Mouse (Mus musculus): ENCODE data around the gene Astn2.

The Astn2 gene

DNA sequence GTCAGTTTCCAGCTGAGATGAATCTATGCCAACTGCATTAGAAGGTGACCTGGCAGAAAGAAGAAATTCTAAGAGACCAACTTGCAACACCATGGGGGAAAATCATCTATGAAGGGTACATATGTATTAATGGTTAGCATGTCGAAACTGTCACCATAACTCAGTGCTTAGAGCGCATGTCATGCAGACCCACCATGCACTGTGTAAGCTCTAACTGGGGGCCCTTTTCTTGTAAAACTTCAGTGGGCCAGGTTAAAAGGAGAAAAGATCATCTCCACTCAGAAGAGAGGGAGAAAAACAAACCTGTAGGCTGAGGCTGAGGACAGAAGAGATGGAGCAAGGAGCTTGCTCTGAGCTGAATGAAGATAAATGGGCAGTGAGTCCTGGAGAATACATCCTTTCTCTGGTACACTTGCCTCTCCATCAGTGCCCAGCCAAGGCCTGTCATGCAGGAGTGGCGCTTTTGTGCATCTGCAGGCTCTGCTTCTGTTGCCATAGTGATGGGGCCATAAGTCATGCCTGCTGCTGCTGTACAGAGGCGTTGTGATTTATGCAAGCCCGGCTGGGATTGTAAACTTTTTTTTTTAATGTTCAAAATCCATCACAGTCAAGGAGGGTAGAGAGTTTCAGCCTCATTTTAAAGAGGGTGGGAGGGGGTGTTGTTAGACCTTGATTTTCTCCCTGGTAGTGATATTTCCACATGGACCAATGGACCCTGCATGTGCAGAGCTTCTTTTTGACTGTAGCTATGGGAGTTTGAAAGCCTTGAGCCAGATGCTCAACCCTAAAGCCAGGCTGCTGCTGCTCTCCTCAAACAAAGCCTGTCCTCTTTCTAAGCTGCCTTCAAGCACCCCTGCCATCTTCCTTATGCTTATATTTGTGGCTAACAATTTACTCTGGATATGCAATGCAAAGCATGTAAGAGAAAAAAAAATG lies 508.1 kb downstream of the Astn2 start:
- ATAC-seq (ENCODE audit: insufficient number of reproducible peaks, low FRiP score, low TSS enrichment) = peak; percentile 26; the same call in 1 of the 2 replicates

DNA sequence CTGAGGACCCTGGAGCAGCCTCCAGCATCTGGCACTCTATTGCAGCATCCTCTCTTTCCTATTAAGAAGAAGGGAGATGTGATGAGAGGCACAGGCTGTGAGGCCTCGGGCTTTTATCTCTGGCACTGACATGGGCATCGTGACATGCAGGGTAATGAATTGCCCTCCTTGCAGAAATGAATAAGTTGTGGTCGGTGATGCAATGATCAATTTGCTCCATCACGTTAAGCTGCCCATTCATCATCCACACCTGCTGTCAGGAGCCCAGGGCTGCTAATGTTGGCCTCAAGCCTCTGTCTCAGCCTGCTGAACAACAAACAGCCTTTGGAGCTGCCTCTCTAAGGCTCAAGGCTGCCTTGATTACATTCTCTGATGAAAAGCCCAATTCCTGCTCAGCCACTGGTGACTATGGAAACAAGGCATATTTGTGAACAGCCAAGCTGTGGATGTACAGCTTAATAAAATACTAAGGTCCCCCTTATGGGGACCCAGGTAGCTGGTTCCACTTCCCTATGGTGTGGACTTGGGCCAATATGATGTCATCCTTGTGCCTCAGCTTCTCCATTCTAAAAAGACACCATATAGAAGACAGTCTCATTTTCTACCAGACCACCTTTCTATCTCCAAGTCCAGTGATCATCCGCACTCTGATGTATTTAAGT lies 515.9 kb downstream of the Astn2 start:
- peak; percentile 49; the same call in 1 of the 2 replicates for ATAC-seq (ENCODE audit: insufficient number of reproducible peaks, low FRiP score, low TSS enrichment)

DNA sequence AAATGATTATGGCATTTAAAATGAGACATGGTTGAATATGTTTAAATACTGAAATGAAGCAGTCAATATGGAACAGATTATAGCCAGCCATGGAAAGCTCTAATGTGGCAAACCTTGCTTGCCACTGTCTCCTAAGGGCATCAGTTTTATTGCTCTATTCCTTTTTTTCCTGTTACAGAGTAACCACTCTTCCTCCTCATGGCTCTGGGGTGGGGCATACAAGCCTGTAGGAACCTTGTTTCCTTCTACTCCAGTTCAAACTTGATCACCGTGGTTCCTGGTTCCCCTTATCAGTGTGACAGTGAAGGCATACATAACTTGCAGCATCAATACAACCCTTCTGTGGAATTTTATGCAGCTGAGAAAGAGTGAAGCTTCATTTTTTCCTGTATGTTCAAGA lies 517.5 kb downstream of the Astn2 start:
- no peak for ATAC-seq (ENCODE audit: insufficient number of reproducible peaks, low FRiP score, low TSS enrichment)

DNA sequence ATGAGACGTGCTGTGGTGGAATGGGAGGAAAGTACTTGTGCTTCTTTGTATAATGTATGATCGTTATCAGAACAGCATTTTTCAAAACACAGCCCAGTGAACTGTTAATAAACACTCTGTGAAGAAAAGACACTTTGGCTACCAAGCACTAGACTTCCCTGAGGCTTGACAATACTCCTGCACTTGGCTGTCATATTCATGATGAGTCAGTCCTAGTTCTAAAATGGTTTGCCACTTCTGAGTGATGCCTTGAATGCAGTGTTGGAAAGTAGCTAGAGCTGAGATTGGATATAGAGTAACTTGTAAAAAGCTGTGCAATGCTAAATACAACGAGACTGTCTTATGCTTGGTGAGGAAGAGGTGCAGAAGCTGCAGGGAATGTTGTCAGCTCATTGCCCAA lies 518.5 kb downstream of the Astn2 start:
- ATAC-seq (ENCODE audit: insufficient number of reproducible peaks, low FRiP score, low TSS enrichment) = no peak

DNA sequence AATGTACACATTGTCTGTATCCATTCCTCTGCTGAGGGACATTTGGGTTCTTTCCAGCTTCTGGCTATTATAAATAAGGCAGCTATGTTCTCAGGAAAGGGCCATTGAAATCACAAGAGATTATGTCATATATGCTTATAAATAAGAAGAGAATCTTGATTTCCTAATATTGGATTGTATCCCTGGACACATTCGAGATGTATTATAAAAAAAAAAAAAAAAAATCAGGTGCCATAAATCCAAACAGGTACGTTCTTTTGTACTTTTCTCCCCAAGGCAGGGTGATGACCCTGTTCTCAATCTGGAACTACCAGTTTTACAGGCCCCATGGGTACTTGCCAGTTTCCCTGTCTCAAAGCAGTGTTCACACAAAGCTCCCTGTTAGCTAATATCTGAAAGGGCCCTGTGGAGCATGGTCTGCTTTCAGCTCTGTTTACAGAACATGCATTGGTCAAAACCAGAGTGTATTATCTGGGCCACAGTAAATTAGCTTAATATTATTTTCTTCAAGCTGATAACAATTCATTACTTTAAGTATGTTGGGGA lies 530.1 kb downstream of the Astn2 start:
- no peak for ATAC-seq (ENCODE audit: insufficient number of reproducible peaks, low FRiP score, low TSS enrichment)

DNA sequence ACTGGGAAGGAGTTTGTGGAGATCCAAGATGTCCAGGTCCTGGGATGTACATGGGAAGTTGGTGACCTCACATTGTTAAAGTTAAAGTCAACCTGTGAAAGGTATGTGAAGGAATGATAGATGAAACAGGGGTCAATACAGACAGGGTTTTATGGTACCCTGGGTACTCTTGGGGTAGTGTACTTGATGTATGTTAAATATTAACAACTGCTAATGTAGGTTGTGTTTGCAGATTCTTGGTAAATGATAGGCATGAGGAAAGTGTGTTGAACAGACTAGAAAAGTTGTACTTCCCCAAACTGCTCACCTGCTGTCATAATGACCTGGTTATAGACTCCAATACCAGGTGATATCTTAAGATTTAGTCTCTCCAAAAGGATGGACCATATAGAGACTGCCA lies 539.9 kb downstream of the Astn2 start:
- no peak for ATAC-seq (ENCODE audit: insufficient number of reproducible peaks, low FRiP score, low TSS enrichment)

DNA sequence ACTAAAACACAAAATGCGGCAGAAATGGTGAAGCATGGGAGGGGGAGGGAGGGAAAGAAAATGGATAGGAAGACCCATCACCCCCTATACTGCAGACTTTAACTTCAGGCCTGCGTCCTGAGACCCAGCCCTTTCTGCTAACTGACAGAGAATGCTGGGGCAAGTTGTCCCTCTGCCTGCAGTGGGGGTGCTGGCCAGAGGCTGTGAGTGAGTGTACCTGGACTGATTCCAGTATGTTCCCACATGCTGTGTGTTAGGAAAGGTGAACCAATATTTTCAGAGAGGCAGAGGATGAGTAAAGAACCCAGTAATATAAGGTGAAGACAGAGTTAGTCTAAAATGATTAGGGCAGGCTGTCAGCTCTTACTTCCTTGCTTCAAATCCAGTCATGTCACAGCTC lies 561.2 kb downstream of the Astn2 start:
- ATAC-seq (ENCODE audit: insufficient number of reproducible peaks, low FRiP score, low TSS enrichment) = no peak

DNA sequence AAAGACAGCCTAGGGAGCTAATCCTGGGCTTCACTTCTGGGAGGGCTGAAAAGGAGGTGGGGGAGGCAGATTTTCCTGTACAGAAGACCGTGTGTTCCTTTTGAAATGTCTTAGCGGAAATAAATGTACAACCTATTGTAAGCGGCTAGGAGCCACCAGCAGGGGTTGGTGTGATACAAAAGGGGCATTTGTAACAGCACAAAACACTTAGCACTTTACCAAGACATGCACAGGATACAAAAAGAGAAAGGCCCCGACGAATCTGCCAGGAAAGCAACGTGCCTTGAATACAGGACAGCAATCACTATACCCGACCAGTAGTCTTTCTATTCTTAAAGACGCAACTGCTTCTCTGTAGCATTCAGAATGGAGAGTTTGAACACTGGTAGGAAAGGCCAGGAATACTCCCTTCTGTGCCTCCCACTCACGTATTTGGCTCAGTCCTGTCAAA lies 564.8 kb downstream of the Astn2 start:
- 0 out of 2 replicates have a peak, but pooled peaks have one; percentile 36 for ATAC-seq (ENCODE audit: insufficient number of reproducible peaks, low FRiP score, low TSS enrichment)

DNA sequence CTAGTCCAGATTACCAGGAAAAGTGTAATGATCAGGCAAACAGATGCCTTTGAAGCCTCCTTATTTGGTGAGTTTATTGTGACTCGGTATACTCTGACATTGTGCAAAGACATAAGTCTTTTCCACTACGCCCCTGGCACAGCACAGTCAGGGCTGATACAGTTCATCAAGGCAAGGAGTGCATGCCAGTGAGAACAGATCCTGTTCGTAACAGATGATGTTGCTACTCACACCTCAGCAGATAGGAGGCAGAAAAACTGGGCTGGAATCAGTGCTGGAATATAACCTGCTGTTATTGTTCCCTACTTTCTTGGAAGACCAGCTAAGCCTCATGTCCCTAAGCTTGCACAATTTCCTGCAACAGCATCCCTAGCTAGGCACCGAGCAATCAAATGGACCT lies 565.6 kb downstream of the Astn2 start:
- no peak for ATAC-seq (ENCODE audit: insufficient number of reproducible peaks, low FRiP score, low TSS enrichment)

DNA sequence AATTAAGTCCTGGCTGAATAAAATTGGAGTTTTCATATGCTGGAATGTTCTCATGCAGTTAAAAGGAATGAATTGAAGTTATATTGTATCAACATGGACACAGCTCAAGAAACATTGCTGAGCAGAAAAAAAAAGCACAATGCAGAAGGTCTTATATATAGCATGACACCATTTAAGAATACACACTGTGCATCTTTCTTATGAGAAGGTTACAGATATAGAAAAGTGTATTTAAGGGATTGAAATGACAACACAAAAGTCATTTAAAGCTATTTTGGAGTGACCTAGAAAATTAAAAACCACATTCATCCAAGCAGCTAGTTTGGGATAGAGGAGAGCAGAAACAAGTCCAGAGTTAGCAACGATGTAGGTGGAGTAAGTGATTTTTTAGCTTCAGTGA lies 571.4 kb downstream of the Astn2 start:
- no peak for ATAC-seq (ENCODE audit: insufficient number of reproducible peaks, low FRiP score, low TSS enrichment)

DNA sequence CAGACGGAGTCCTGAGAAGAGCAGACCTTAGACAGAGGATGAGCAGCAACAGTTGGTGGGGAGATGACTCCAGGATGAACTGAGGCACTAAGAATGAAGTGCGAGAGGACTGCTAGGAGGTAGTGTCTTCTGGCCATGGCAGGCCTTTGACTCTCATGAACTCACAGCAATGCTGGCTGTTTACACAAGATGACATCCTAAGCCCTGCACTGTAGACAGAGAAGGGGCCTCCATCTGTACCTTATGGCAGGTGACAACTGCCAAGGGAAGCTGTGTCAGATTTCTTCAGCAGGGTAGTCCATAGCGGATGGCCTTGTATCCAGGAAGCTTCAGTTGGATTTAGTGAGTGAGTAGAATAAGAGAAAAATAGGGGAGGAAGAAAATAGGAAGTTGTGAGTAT lies 572.5 kb downstream of the Astn2 start:
- peak; percentile 79 for ATAC-seq (ENCODE audit: insufficient number of reproducible peaks, low FRiP score, low TSS enrichment)

DNA sequence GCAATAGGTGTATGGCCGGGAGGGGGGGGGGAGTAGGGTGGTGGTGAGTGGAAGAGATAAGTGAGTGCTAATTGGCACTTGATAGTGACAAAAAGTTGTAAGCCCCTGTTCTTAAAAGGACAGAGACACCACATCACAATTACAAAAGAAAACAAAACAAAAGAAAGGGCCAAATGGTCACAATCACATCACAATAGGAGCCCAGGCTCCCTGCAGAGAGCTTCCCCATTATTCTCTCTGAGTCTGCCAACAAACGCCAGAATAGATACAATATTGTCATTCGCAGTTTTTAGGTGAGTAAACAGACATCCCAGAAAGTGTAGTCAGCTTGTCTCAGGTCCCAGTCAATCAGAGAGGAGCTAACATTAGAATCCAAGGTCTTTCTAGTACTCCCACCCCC lies 573.9 kb downstream of the Astn2 start:
- ATAC-seq (ENCODE audit: insufficient number of reproducible peaks, low FRiP score, low TSS enrichment) = peak; percentile 81

DNA sequence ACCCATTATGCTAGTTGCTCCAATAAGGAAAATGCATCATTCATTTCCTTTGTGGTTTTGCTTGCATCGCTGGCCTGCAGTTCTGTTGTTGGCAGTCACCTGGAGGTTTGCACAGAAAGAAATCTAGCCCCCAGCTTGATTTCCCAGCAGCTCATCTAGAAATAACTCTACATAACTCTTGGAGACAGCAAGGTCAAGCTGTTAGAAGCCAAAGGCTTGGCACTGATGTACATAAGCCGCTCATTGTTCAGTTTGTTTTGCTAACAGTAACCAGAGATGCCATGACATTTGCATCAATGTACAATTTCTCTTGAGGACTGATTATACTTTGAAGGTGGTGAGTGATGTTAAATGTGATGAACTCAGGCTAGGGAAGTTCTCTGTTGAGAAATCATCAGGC lies 583.3 kb downstream of the Astn2 start:
- ATAC-seq (ENCODE audit: insufficient number of reproducible peaks, low FRiP score, low TSS enrichment) = 0 out of 2 replicates have a peak, but pooled peaks have one; percentile 31

DNA sequence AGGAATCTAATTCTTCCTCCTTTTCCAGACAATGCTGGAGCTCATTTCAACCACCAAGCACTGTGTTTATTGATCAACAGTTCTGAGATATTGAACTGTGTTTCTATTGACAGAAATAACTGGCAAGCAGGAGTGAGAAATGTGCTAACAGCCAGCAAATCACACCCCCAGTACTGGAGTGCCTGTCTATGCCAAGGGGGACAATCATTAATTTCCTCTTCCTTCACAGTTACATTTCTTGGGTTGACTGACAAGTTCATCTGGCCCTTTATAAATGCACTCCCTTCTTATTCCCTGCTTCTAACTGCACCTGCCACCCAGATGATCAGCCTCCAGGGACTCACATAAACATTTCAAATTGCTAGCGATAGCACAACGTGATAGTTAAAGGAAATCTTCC lies 584.2 kb downstream of the Astn2 start:
- ATAC-seq (ENCODE audit: insufficient number of reproducible peaks, low FRiP score, low TSS enrichment) = no peak

DNA sequence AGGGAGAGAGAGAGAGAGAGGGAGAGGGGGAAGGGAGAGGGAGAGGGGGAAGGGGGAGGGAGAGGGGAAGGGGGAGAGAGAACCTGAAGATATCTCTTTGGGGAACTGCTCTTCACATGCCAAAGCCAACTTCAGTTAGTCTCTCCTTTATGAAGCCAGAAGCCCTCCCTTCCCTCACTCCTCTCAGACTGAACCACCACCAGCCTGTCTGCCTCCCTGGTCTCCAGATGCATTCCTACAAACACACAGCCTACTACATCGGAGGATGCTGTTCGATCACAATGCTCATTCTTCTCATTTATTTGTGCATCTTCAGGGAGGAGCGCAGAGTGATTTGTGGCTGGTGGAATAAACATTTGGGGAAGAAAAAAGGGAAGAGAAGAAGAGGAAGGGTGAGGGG lies 584.6 kb downstream of the Astn2 start:
- no peak for ATAC-seq (ENCODE audit: insufficient number of reproducible peaks, low FRiP score, low TSS enrichment)

DNA sequence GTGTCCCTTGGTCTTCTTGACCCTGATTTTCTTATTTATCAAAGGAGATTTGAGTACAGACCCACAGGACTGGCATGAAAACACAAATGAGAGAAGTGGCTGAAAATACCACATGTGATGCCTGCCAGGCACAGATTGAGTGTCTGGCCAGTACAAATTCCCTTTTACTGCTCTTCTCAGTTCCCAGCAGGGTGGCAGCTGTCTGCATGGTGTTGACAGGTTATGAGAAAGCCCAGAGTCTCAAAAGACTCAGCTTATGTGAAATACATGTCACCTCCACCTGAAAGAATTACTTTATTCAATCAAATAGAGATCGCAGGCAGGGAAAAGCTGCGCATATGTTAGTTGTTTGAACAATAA lies 590.3 kb downstream of the Astn2 start:
- ATAC-seq (ENCODE audit: insufficient number of reproducible peaks, low FRiP score, low TSS enrichment) = peak; percentile 85

DNA sequence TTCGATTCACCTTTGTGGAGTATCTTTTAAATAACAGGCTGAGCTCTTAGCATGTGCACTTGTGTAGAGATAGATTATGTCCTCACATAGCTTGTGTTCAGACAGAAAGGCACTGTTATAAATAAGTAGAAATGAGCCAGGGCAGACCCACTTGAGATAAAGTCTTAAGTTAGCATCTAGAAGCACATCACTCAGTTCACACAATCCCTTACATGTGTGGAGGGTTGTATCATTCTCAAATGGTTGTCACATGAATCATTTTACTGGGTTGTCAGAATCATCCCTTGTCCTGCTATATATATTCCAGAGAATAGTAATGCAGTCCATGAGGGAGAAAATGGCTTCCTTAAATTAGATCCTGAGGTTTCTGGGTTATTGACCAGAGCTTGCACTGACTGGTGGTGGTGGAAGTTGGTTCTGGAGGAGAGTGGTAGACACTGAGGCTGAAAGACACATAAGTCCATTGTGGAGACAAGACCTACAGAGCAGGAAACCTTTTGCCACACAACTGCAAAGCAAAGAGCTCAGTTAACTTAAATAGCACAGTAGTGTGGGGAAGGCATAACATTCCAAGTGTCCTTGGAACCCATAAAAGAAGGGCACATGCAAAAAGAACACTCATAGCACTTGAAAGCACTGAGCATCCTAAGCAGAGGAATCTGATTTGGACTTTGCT lies 590.8 kb downstream of the Astn2 start:
- no peak for ATAC-seq (ENCODE audit: insufficient number of reproducible peaks, low FRiP score, low TSS enrichment)

DNA sequence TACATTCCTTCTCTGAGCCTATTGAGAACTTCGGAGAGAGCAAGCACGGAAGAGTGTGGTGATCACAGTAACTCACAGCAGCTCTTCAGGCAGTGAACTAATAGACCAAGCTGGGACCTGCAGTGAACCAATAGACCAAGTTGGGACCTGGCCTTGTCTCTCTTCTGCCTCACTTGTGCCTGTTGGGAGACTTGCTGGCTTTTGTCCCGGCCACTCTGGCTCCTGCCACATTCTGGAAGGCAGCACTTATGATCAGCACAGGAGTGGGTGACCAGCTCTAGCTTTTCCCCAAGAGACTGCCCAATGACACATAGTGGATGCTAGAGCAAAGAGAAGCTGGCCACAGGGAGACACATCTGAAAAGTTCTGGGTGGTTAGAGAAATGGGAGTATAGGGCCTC lies 597.1 kb downstream of the Astn2 start:
- no peak for ATAC-seq (ENCODE audit: insufficient number of reproducible peaks, low FRiP score, low TSS enrichment)

DNA sequence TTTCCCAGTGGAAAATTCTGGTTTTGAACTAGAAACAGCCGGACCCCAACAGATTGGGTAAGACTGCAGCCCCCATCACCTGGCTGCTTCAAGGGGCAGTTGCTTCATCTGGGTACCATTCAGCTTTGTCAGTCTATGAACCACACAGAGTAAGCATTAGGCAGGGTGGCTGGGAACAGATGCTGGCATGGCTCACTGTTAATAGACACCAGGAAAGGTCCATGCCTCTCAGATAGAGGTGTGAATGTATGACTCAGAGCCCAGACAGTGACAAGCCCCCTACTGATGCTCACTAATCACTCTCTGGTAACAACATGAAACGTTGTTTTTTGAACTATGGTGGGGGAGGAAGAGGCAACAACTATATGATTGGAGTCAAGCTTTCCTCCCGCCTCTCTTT lies 603.2 kb downstream of the Astn2 start:
- peak; percentile 74 for ATAC-seq (ENCODE audit: insufficient number of reproducible peaks, low FRiP score, low TSS enrichment)

DNA sequence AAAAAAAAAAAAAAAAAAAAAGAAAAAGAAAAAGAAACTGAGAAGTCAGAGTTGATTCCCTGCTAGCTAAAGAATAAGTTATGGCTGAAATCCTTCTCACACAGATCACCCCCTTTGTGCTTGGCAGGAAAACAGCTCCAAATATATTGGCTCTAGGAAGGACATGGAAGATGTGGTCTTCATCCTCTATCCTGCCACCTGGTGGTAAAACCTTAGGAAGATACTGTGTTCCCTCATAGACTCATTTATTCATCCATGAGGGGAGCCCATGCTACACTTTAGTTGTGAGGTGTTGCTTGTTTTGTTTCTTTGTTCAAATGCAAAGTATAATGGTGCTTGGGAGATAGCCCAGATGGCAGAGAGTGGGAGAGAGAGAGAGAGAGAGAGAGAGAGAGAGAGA lies 613.4 kb downstream of the Astn2 start:
- 0 out of 2 replicates have a peak, but pooled peaks have one; percentile 58 for ATAC-seq (ENCODE audit: insufficient number of reproducible peaks, low FRiP score, low TSS enrichment)
